ENCODE assay signal across 17 mouse cellular contexts in genomic region chr4:101401945-101402344, GRCm38 (mm10).
"Had no signal": no experiment of that assay in that cellular context is flagged by ENCODE, and none has a peak within 500 bp of the region (broad histone marks: within the 10 kb centered on the region; RNA-seq: fewer than 3 reads in every experiment).

No protein-coding gene starts in this region.

- DNase-seq: gastrocnemius, postnatal 14 days; gastrocnemius, postnatal 36 days; heart, adult 2 months; heart, postnatal 10 days; heart, postnatal 4 days; kidney, adult 18-20 months; kidney, adult 8-10 months; kidney, postnatal 10 days; kidney, postnatal 25 days; kidney, postnatal 4 days; layer of hippocampus, postnatal 36 days; left cerebral cortex, postnatal 4 days; liver, embryonic 13.5 days had no signal

- ATAC-seq: hindbrain, embryonic 16.5 days; inflammation-experienced regulatory T-cells, adult 6 months; intestine, embryonic 15.5 days; intestine, postnatal 0 days had no signal
